Mouse (Mus musculus): ENCODE measurements at regions not wholly inside any gene's neighbourhood (a gene's known extent, or its start where the extent isn't known, plus 50 kb on each side); places are given as distances from the start of the nearest gene placed in this dataset.

GRCm38 (mm10) chr1:118772261-118772660 is 144.5 kb downstream of the Tfcp2l1 start:
- TF ChIP-seq MXI1 (IDR thresholded peaks at IDR 0.05; ENCODE audit: low read depth, low read length) (no peak), TCF12 (IDR thresholded peaks at IDR 0.05; ENCODE audit: low read depth, low read length) (no peak), NRF1 (IDR thresholded peaks at IDR 0.05; ENCODE audit: low read depth, low read length) (no peak), CTCF (conservative IDR thresholded peaks at IDR 0.05 in 1 of 2, IDR thresholded peaks at IDR 0.05 in 1 of 2; ENCODE audit: low read depth in 2 of 2, low read length in 2 of 2) (peak; percentile 43 to 74), KAT2A (IDR thresholded peaks at IDR 0.05; ENCODE audit: insufficient replicate concordance, low read length) (no peak), POLR2A (IDR thresholded peaks at IDR 0.05; ENCODE audit: low read depth, low read length) (no peak), MAX (IDR thresholded peaks at IDR 0.05; ENCODE audit: low read length) (no peak; the same call in 1 of the 2 replicates)
